Mouse (Mus musculus) B cell, adult 67 days (primary cell): Measurements from ENCODE around the gene Olfr996. TPM values are rescaled to one million over a fixed set of nuclear protein-coding genes. Genes with fewer than 3 reads are reported as not detected.

Experiments
- total RNA-seq, 2 experiments: library from RNA; stranded (reverse); gene quantifications; 4 replicates each; pipeline ENCODE4 v1.2.4; 2023

Olfr996 gene
- not detected for total RNA-seq

GRCm38 (mm10) chr2:85578915-85579314, at the start of gene Olfr996:
Gene Olfr996, plus strand, starts transcription at chr2:85579215.

GRCm38 (mm10) chr2:85588648-85589047, 9.6 kb downstream of the Olfr996 start, which contains the start of gene Olfr998:
Gene Olfr998, plus strand, starts transcription at chr2:85588948.

GRCm38 (mm10) chr2:85611803-85612202, 32.8 kb downstream of the Olfr996 start, which contains the start of gene Olfr1000:
Gene Olfr1000, minus strand, starts transcription at chr2:85611903.

Other genes with a start within 250 kb of the Olfr996 start
- gene Olfr987, start 239.9 kb upstream of the Olfr996 start, total RNA-seq: not detected
- not detected for gene Olfr988, start 216.0 kb upstream of the Olfr996 start, total RNA-seq
- gene Olfr992, start 169.7 kb upstream of the Olfr996 start, total RNA-seq: not detected
- gene Olfr993, start 164.3 kb upstream of the Olfr996 start, total RNA-seq: not detected
- gene Olfr994, start 142.8 kb upstream of the Olfr996 start, total RNA-seq: not detected
- gene Olfr995, start 135.6 kb upstream of the Olfr996 start, total RNA-seq: not detected
- not detected for gene 4833423E24Rik, start 60.2 kb upstream of the Olfr996 start, total RNA-seq
- not detected for gene Olfr998, start 9.7 kb downstream of the Olfr996 start, total RNA-seq
- gene Olfr1000, start 32.7 kb downstream of the Olfr996 start, total RNA-seq: not detected
- not detected for gene Olfr1002, start 71.5 kb downstream of the Olfr996 start, total RNA-seq
- not detected for gene Olfr154, start 85.2 kb downstream of the Olfr996 start, total RNA-seq
- not detected for gene Olfr1006, start 99.6 kb downstream of the Olfr996 start, total RNA-seq
- not detected for gene Olfr1008, start 110.2 kb downstream of the Olfr996 start, total RNA-seq
- gene Olfr1009, start 136.2 kb downstream of the Olfr996 start, total RNA-seq: not detected
- not detected for gene Olfr1012, start 183.6 kb downstream of the Olfr996 start, total RNA-seq
- not detected for gene Olfr1013, start 187.9 kb downstream of the Olfr996 start, total RNA-seq
- gene Olfr1014, start 193.5 kb downstream of the Olfr996 start, total RNA-seq: not detected
- gene Olfr1015, start 202.8 kb downstream of the Olfr996 start, total RNA-seq: not detected
- not detected for gene Olfr1016, start 223.3 kb downstream of the Olfr996 start, total RNA-seq
- gene Olfr1018, start 239.3 kb downstream of the Olfr996 start, total RNA-seq: not detected